Mouse (Mus musculus) hindbrain, postnatal 0 days (tissue): ENCODE measurements around the gene Camkk2. TPM values are rescaled to one million over a fixed set of nuclear protein-coding genes. Genes with fewer than 3 reads are reported as not detected.

Experiments
- ATAC-seq: fragments of 200-750 bp; cut with Nextera tagmentation; 2 replicates; pipeline ENCODE4 v1.8.0; 2017; ENCODE audit warnings: mild to moderate bottlenecking, moderate TSS enrichment, moderate library complexity
- DNase-seq: peaks from one replicate; pipeline ENCODE4 v3.0.0-alpha.2; 2015; ENCODE audit warnings: low spot score
- H3K27ac ChIP-seq: fragments of 300-500 bp; sonication (generic); 2 replicates; pipeline ENCODE4 v1.5.1; 2014; ENCODE audit warnings: mild to moderate bottlenecking
- H3K27me3 ChIP-seq: fragments of 300-500 bp; sonication (generic); 2 replicates; pipeline ENCODE4 v1.6.1; 2014; ENCODE audit warnings: low read length, mixed read lengths; ENCODE audit not compliant: insufficient read depth
- H3K36me3 ChIP-seq: fragments of 300-500 bp; sonication (generic); 2 replicates; pipeline ENCODE4 v1.6.1; 2014; ENCODE audit warnings: low read length, mixed read lengths; ENCODE audit not compliant: insufficient read depth
- H3K4me1 ChIP-seq: fragments of 300-500 bp; sonication (generic); 2 replicates; pipeline ENCODE4 v1.6.1; 2014; ENCODE audit warnings: antibody characterized with exemption, low read length, mixed read lengths; ENCODE audit not compliant: insufficient read depth
- H3K4me2 ChIP-seq: fragments of 300-500 bp; sonication (generic); 2 replicates; pipeline ENCODE4 v1.6.1; 2014; ENCODE audit warnings: low read depth, mild to moderate bottlenecking, low read length, moderate library complexity, mixed read lengths
- H3K4me3 ChIP-seq: fragments of 300-500 bp; sonication (generic); 2 replicates; pipeline ENCODE4 v1.5.1; 2014; ENCODE audit warnings: low read length
- H3K9ac ChIP-seq: fragments of 300-500 bp; sonication (generic); replicated peaks from 2 replicates; pipeline ENCODE4 v1.6.1; 2014; ENCODE audit warnings: mild to moderate bottlenecking, low read length, moderate library complexity, mixed read lengths
- H3K9me3 ChIP-seq: fragments of 300-500 bp; sonication (generic); 2 replicates; pipeline ENCODE4 v1.6.1; 2016; ENCODE audit warnings: low read length, mixed read lengths
- CTCF ChIP-seq: IDR thresholded peaks from 2 replicates; pipeline ENCODE4 v1.5.1; 2016; ENCODE audit warnings: antibody characterized with exemption, control low read depth, low read depth
- WGBS: fragments of 180-500 bp; shearing (Covaris S2); extraction: QIAGEN DNeasy Blood & Tissue Kit; methylation state at CpG from one replicate; pipeline ENCODE4 v1.1.7; 2014; 5-methylcytosine and 5-hydroxymethylcytosine counted together
- polyA plus RNA-seq: library from polyadenylated mRNA; unstranded; fragments of >200 nt; fragmentation: Nextera tagmentation; extraction: Ambion mirVana; gene quantifications from 2 replicates; pipeline ENCODE4 v1.2.1, GENCODE M21; 2015
- total RNA-seq: library from RNA; depleted of rRNA; stranded (reverse); fragments of >200 nt; gene quantifications from 2 replicates; pipeline ENCODE4 v1.2.3, GENCODE M21; 2014

Gene Camkk2
- total and polyA plus RNA-seq, 2 experiments from 2014 or later, result 61.8 to 112 TPM

GRCm38 (mm10) chr5:122783726-122784406 lies 4.7 kb upstream of the Camkk2 start:
- Histone ChIP-seq H3K4me3 (no peak overlapping the region), H3K4me1 (no peaks in the 10 kb centered on the region), H3K9ac (no peak overlapping the region), H3K36me3 (peaks cover 20% of the 10 kb centered on the region), H3K27ac (no peak overlapping the region), H3K4me2 (no peak overlapping the region), H3K27me3 (no peaks in the 10 kb centered on the region), H3K9me3 (no peaks in the 10 kb centered on the region)
- ATAC-seq (no peak), DNase-seq (no peak)
- TF ChIP-seq CTCF, result no peak
- WGBS, result 48% methylated on average over 14 of the region's 14 CpGs

DNA sequence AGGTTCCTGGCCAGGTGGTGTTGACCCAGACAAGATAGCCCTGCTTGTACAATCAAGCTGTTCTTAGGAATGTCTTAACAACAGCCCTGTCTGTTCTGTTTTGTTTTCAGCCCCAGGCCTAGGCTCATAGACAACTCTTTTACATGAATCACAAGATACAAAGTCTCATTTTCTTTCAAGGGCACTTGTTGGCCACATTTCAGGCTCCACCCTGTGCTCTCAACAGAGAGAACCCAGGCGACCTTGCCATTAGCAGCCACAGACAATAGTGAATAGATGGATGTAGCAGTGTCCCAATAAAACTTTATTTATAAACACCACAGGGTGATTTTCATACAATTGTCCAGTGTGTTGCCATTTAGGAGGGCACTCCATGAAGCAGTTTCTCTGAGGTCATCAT lies 2.9 kb upstream of the Camkk2 start:
- Histone ChIP-seq H3K9me3 (no peaks in the 10 kb centered on the region), H3K27ac (no peak overlapping the region), H3K9ac (no peak overlapping the region), H3K27me3 (no peaks in the 10 kb centered on the region), H3K4me3 (no peak overlapping the region), H3K4me1 (no peaks in the 10 kb centered on the region), H3K4me2 (no peak overlapping the region), H3K36me3 (peaks cover 4% of the 10 kb centered on the region; the same call in 1 of the 2 replicates)
- no peak for TF ChIP-seq CTCF
- ATAC-seq, result no peak
- WGBS, result 62% methylated on average over 1 of the region's 1 CpGs
- DNase-seq, result no peak

DNA sequence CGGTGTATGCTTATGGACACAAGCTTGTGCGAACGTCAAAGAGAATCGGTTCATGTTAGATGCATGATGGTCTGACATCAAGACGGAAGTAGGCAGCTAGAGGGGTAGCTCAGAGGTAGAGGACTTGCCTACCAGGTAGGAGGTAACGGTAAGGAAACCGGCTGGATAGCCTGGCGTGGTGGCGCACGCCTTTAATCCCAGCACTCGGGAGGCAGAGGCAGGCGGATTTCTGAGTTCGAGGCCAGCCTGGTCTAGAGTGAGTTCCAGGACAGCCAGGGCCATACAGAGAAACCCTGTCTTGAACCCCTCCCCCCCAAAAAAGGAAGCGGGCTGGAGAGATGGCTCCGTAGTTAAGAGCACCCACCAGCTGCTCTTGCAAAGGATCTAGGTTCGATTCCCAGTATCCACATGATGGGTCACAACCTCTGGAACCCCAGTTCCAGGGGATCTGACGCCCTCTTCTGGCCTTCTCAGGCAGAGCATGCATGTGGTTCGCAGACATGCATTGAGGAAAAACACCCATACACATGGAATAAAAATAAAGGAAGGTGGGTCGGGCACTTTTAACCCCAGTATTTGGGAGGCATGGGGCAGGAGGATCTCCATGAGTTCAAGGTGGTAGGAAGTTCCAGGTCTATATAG lies 1.7 kb upstream of the Camkk2 start:
- no peaks in the 10 kb centered on the region for H3K36me3 ChIP-seq
- no peaks in the 10 kb centered on the region for H3K27me3 ChIP-seq
- no peaks in the 10 kb centered on the region for H3K9me3 ChIP-seq
- ATAC-seq (no peak), DNase-seq (no peak)
- no peak overlapping the region for H3K27ac ChIP-seq
- 88% methylated on average over 19 of the region's 19 CpGs for WGBS
- no peak overlapping the region for H3K9ac ChIP-seq
- TF ChIP-seq CTCF, result peak; percentile 19; the same call in 1 of the 2 replicates
- no peaks in the 10 kb centered on the region for H3K4me1 ChIP-seq
- H3K4me2 ChIP-seq, result no peak overlapping the region
- no peak overlapping the region for H3K4me3 ChIP-seq

GRCm38 (mm10) chr5:122778231-122779226 lies 680 bp downstream of the Camkk2 start:
- H3K9me3 ChIP-seq, result no peaks in the 10 kb centered on the region
- peak overlapping the region; percentile 76 for H3K27ac ChIP-seq
- peak overlapping the region; percentile 60 for H3K4me3 ChIP-seq
- ATAC-seq, result peak; percentile 58
- H3K4me2 ChIP-seq, result peak overlapping the region; percentile 84
- no peak for DNase-seq
- TF ChIP-seq CTCF, result no peak
- H3K36me3 ChIP-seq, result no peaks in the 10 kb centered on the region
- H3K9ac ChIP-seq, result peak overlapping the region; percentile 91
- no peaks in the 10 kb centered on the region for H3K4me1 ChIP-seq
- WGBS, result 2% methylated on average over 48 of the region's 55 CpGs
- H3K27me3 ChIP-seq, result no peaks in the 10 kb centered on the region

GRCm38 (mm10) chr5:122777322-122777721 lies 1.9 kb downstream of the Camkk2 start:
- ATAC-seq (no peak), DNase-seq (no peak)
- Histone ChIP-seq H3K9me3 (no peaks in the 10 kb centered on the region), H3K36me3 (no peaks in the 10 kb centered on the region), H3K27ac (no peak overlapping the region), H3K4me3 (no peak overlapping the region), H3K27me3 (no peaks in the 10 kb centered on the region), H3K4me1 (no peaks in the 10 kb centered on the region), H3K4me2 (no peak overlapping the region; the same call in 1 of the 2 replicates), H3K9ac (no peak overlapping the region)
- WGBS, result 39% methylated on average over 2 of the region's 2 CpGs
- TF ChIP-seq CTCF, result no peak

DNA sequence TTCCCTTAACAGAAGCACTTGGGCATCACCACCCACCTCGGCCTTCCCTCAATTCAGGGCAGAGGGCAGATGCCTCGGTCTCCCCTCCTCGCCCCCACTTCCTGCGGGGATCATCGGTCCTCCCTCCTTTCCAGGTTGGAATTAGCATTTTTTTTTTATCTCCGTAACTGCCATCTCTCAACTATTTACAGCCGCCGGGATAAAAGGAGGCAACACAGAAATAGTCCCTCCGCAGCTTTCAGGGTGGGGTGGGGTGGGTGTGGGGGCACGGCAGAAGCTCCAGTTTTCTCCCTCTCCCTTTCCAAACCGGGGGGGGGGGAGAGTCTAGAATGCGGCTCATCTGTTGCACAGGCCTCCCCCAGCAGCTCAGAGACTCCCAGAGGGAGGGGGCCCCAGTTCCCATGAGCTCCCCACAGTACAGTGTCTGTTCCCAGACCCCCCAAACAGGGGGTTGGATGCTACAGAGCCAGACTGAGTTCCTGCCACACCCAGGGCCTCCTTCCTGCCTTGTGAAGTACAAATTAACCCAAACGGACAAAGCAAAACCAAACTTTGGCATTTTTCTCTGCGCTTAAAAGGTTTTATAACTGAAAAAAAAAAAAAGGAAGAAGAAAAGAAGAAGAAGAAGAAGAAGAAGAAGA lies 3.4 kb downstream of the Camkk2 start:
- TF ChIP-seq CTCF, result no peak
- Histone ChIP-seq H3K27me3 (no peaks in the 10 kb centered on the region), H3K9ac (no peak overlapping the region), H3K27ac (no peak overlapping the region), H3K4me2 (no peak overlapping the region), H3K36me3 (no peaks in the 10 kb centered on the region), H3K9me3 (no peaks in the 10 kb centered on the region), H3K4me3 (no peak overlapping the region), H3K4me1 (no peaks in the 10 kb centered on the region)
- no peak for DNase-seq
- 84% methylated on average over 14 of the region's 14 CpGs for WGBS
- no peak for ATAC-seq
